Mouse (Mus musculus): ENCODE measurements at regions not wholly inside any gene's neighbourhood (a gene's known extent, or its start where the extent isn't known, plus 50 kb on each side); places are given as distances from the start of the nearest gene placed in this dataset.

- no peak for TF ChIP-seq CTCF (conservative IDR thresholded peaks at IDR 0.05; ENCODE audit: low read length)
- TF ChIP-seq NANOG (IDR thresholded peaks at IDR 0.05; ENCODE audit: borderline replicate concordance, low read length): no peak
- TF ChIP-seq POU5F1 (IDR thresholded peaks at IDR 0.05; ENCODE audit: borderline replicate concordance, low read length): no peak
These were observed 134.3 kb upstream of the Lhx5 start for GRCm38 (mm10) chr5:120297190-120297589.

All from E14TG2a.4 (cell line).